Mouse (Mus musculus): ENCODE data around the gene C1galt1c1.

DNA sequence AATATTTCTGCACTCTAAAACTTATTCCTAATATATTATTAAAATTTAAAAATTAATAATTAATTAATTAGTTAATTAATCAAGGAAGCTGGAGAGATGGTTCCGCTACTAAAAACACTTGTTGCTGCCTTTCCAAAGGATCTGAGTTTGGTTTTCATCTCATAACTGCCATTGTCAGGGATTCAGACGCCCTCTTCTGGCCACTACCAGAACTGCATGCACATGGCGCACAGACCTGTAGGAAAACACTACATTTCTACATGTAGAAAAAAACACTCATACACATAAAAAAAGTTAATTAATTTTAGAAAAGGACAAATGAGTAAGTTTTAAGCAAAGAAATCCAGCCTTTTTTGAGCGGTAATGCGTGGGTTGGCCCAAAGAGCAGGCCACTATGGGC, 19.8 kb upstream of the C1galt1c1 start:
- TF ChIP-seq GATA1 (IDR thresholded peaks at IDR 0.05; ENCODE audit: low read length), result no peak
- no peak for TF ChIP-seq TAL1 (IDR thresholded peaks at IDR 0.05; ENCODE audit: low read length)
